Mouse (Mus musculus) right cerebral cortex, postnatal 14 days (tissue): Measurements from ENCODE around the gene Avpi1.
"Not testable (repeated sequence)": the region's sequence is repeated elsewhere in the genome, so short reads cannot be mapped to it uniquely, and the experiment has no call there.

Source experiments
- DNase-seq: peaks from one replicate; pipeline ENCODE4 v3.0.0; 2022

Avpi1 gene

DNA sequence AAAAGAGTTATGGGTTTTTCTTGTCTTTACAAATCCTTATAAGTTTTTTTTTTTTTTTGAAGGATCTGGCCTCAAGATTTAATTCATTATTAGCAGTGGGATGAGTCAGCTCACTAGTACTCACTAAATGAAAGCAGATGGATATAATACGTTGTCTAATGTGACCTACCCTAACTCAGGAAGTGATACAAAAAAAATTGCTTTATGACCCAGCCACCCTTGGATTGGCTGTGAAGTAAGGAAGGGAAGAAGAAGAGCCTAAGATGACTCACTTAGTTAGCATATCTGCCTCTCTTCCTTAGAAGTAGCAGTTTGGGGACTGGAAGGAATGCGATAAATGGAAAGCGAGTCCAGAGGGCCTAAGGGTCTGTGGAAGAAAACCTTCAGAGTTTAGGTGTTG is 29.5 kb downstream of the Avpi1 start:
- DNase-seq = no peak

DNA sequence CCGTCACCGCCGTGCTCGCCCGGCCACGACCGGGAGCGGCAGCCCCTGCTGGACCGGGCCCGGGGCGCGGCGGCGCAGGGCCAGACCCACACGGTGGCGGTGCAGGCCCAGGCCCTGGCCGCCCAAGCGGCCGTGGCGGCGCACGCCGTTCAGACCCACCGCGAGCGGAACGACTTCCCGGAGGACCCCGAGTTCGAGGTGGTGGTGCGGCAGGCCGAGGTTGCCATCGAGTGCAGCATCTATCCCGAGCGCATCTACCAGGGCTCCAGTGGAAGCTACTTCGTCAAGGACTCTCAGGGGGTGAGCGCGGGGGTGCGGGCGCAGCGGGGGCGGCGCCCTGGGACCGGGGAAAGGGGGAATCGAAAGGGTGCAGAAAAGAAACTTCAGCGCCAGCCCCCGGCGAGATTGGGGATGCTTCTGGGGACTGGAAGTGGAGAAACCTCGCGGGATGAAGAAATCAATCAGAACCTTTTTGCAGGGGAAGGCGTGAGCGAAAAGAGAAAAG is 38.2 kb downstream of the Avpi1 start:
- peak; percentile 35 for DNase-seq

DNA sequence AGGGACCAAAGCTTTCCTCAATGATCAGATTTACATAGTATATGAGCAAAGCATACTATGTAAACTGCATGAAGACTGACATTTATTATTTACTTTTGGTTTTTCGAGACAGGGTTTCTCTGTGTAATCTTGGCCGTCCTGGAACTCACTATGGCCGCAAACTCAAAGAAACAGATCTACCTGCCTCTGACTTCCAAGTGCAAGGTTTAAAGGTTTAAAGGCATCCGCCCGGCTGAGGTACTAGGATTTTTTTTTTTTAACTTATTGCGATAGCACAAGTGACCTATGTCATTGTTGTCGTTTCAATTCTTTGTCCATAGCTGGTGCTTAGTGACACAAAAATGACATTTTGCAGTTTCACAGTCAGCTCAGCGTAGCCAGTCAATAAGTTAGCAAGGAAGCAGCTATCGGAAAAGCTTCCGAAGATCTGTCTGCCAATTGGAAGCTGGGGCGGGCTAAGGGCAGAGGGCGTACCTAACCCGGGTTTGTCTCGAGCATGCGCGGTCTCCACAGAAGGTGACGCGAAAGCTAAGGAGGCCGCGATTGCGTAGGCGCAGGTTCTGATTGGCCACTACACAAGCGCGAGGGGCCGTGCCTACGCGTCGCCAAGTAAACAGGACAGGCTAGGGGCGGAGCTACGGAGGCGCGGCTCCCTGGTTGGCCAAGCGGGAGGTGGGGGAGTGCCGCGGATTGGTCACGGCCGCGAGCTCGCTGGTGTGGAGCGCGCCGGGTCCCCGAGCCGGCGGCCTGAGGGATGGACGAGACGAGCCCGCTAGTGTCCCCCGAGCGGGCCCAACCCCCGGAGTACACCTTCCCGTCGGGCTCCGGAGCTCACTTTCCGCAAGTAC is 38.9 kb downstream of the Avpi1 start, which contains the start of gene Pi4k2a:
Pi4k2a (plus strand) TSS at position 723 of the 848 bp plus-strand sequence.
- peak; percentile 99 for DNase-seq

DNA sequence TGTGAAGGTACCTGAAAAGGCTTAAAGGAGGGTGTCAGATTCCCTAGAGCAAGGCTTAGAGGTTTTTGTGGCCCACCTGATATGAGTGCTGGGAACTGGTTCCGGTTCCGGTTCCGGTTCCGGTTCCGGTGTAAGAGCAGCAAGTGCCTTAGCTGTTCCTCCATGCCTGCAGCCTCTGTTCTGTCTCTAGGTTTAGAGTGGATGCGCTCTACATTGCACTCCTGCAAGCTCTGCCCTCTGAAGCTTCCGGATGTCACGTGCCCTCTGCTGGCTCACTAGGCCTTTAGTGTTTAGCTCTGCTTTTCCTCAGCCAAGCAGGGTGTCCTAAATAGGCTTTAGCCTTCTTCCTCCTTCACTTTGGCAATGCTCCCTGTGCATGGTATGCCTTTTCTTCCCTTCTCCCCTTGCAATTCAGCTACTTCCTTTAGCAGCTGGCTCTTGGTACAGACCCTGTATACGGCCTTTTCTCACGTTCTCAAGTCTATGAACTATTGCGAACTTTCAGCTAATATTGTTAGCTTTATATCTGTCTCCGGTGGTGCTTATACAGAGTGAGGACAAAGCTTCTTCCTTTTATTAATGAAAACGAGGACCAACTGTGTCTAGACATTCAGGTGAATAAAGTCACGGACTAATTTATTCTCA is 39.6 kb downstream of the Avpi1 start:
- peak; percentile 52 for DNase-seq

DNA sequence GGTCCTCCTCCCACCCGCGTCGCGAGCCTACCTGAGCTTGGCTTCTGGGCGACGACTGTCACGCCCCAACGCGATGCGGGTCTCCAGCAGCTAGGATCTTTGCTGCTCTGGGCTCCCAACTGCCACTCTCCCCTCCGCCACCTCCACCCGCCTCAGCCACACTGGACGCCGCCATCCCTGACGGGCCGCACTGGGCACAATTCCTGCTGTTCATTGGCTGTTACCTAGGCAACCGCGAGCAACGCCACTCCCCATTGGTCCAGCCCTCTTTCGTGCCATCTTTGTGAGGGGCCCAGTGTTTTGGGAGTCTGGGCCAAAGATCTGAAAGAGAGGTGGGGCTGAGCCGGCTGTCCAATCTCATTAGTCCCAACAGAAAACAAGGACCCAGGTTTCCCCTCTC is 42.7 kb downstream of the Avpi1 start, which contains the start of gene Morn4:
Morn4 (minus strand) TSS at position 192 of the 400 bp plus-strand sequence.
- DNase-seq = peak; percentile 92

DNA sequence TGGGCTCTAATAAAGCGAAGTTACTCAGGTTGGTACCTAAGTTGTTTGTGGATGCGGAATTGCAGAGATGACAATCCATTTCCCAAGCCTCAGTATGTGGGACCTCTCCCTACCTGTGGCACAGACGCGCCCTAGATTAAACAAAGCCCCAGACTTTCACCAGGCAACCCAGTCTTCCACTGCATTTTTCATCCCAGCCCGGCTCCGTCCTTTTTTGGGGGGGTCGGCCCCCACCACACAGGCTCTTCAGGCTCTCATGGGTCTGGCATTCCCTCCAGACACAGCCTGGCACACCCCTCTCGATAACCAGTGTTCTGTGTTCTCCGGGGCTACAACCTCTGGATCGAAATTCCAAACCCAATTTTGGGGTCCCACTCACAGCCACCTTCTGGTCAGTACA is 43.2 kb downstream of the Avpi1 start:
- DNase-seq = no peak

DNA sequence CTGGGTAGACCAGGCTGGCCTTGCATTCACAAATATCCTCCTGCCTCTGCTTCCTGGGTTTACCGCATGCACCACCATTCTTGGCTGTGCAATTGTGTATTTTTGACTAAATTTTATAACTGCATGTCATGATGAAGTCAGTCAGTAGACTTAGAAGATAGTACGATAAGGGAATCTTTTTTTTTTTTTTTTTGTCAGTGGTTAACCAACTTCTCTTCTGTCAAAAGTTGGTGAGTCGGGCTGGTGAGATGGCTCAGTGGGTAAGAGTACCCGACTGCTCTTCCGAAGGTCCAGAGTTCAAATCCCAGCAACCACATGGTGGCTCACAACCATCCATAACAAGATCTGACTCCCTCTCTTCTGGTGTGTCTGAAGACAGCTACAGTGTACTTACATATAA is 47.2 kb downstream of the Avpi1 start:
- DNase-seq = not testable (repeated sequence)

DNA sequence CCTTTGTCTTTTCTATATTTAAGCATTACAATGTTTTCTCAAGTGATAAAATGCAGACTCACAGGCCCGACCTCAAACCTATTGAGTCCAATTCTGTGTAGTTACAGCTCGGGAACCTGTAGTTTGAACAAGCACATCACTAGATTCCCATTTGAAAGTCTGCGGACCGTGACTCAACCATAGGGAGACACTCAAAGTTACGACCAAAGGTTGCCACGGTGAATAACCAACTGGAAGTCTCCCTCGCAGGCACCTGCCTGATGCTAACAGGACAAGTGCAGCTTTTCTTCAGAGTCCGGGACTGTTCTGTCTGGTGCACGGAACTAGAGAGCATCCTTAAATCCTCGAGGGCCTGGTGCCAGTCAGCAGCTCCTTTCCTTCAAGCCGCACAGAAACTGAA is 48.4 kb downstream of the Avpi1 start:
- DNase-seq = no peak

DNA sequence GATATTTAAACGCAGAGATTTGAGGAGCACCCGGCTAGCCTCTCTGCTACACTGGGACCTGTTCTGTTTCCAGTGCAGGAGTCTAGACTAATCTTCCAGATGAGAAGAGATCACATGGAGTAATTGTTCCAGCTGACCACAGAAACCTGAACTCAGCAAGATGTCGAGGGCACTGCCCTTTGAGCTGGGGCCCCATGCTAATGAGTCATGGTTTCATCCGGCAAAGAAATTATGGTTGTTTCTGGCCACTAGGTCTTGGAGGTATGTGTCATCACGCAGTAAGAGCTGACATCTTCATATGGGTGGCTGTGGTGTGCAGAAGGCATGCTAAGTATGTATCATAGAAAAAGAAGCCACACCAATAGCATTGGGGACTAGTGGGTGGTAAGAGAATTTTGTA is 48.9 kb downstream of the Avpi1 start:
- DNase-seq = no peak

DNA sequence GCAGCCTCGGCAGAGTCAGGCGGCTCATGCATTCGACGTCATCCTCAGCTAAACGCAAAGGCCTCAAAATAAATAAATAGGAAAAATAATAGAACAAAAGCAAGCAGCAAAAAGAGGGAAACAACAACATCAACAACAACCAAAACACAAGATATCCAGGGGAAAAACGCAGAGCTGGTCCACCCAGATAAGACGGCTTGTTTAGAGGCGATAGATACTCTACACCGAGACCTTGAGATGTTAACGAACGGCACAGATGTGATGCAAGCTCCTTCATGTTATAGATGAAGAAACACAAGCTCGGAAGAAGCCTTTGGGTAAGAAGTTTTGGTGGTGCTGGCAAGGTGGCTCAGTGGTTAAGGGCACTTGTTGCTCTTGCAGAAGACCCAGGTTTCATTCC is 49.9 kb downstream of the Avpi1 start:
- DNase-seq = no peak

DNA sequence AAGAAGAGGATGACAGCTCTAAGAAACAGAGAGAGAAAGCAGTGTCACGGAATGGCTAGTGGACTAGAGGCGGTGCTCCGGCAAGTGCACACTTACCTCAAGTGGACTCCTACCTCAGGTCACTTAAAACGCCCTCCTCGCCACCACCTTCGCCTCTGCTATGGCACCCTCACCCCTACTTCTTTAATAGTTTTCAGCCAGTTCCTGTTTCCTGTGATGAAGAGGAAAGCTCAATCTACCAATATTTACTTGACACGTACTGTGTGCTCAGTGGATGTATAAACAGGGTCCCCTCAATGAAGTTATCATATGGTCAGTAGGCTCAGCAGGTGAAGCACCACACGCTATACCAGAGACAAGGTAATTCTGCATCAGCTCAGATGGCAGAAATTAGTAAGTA is 50.3 kb downstream of the Avpi1 start:
- DNase-seq = no peak

DNA sequence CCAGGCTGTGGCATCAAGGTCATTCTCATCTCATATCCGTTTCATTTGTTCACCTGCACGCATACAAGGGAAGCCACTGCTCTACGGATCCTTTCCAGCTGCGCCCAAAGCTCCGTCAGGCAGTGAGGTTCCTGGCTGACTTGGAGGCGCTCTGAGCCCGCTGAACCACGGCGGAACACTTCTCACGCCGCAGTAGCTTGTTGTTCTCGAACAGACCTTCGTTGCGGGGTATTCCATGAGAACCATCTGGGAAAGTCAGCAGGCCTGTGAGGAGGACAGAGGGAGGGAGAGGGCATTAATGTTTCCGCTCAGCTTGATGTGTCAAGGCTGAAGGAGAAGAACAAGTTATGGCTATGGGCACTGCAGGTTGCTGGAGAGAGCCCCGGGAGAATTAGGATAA is 52.9 kb downstream of the Avpi1 start:
- no peak for DNase-seq

DNA sequence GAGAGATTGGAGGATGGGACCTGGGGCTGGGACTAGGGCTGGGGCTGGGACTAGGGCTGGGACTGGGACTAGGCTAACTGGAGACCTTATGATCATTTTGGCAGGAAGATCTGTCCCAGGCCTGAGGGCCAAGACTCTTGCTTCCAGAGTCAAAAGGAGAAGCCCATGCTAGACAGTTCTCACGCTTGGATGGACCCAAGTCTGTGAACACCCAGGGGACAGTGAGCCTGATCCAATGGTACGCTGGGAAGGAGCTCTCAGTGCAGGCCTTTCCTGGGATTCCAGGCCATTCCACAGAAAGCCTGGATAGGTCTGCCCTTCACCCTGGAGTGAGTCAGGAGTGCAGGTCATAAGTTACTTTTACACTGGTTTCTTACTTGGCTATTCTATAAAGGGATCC is 53.8 kb downstream of the Avpi1 start:
- DNase-seq = no peak
